Mouse (Mus musculus): Measurements from ENCODE around the gene Tdgf1. TPM values are rescaled to one million over a fixed set of nuclear protein-coding genes. Genes with fewer than 3 reads are reported as not detected.

Gene Tdgf1
- polyA plus RNA-seq, 1 experiment: not detected

DNA sequence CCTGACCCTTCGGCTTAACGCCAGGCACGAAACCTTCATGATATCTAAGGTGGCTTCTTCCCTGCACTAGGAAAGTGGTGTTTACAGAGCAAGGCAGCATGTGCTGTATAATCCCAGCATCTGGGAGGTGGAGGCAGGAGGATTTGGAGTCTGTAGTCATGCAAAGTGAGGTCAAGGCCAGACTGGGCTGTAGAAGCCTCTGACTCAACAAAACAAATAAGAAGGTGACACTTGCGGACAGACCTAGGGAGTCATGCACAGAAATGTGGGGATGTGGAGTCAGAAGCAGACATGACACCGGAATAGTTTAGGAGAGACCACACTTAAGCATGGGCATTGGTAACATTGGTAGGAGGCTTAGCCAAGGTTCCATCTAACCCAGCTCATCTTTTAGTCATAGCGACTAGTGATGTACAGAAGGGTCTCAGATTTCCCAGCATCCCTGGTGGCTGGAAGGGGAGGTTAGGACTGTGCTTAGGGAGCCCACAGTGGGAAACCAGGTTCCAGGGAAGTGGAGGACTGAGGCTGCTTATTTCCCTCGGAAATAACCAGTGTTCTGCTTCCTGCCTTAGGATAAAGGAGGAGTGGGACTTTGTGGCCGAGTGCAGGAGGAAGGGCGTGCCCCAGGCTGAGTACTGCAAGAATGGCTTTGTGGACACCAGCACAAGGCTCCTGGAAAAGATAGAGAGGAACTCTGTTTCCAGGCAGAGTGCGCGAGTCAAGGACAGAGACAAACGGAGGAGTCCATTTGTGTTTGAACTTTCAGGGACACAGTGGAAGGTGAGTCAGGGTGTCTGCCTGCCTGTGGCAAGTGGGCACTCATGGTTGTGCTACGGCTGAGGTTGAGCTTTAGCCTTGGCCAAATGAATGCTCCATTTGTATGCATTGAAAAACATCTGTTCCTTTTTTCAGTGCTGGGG is 14.5 kb upstream of the Tdgf1 start:
- Histone ChIP-seq H3K9me3 (ENCODE audit: control insufficient read depth, low read length) (no peaks in the 10 kb centered on the region), H3K4me1 (ENCODE audit: control insufficient read depth) (no peaks in the 10 kb centered on the region), H3K27me3 (ENCODE audit: control insufficient read depth) (no peaks in the 10 kb centered on the region), H3K36me3 (ENCODE audit: control insufficient read depth) (no peaks in the 10 kb centered on the region), H3K4me3 (replicated peaks) (no peak overlapping the region)
- no peak for TF ChIP-seq TAL1 (IDR thresholded peaks at IDR 0.05; ENCODE audit: low read length)
- TF ChIP-seq GATA1 (IDR thresholded peaks at IDR 0.05; ENCODE audit: low read length): no peak

DNA sequence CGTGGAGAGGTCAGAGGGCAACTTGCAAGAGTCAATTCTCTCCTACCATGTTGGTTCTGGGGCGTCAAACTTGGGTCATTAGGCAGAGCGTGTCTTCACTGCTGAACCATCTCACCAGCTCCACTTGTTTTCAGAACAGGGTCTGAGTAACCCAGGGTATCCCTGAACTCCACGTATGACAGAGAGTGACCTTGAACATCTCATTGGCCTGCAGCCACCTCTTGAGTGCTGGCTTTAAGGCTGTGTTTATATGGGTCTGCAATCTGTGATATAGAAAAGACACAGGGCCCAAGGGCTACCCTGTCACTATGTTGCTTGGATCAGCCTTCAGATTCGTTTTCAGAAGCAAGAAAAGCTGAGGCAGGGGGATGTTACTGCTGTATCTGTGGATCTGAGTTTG is 13.7 kb upstream of the Tdgf1 start:
- no peaks in the 10 kb centered on the region for H3K36me3 ChIP-seq (ENCODE audit: control insufficient read depth)
- H3K27me3 ChIP-seq (ENCODE audit: control insufficient read depth): peaks cover 5% of the 10 kb centered on the region
- no peak overlapping the region for H3K4me3 ChIP-seq (replicated peaks)
- no peak for TF ChIP-seq TAL1 (IDR thresholded peaks at IDR 0.05; ENCODE audit: low read length)
- no peak for TF ChIP-seq GATA1 (IDR thresholded peaks at IDR 0.05; ENCODE audit: low read length)
- no peaks in the 10 kb centered on the region for H3K9me3 ChIP-seq (ENCODE audit: control insufficient read depth, low read length)
- H3K4me1 ChIP-seq (ENCODE audit: control insufficient read depth): no peaks in the 10 kb centered on the region

DNA sequence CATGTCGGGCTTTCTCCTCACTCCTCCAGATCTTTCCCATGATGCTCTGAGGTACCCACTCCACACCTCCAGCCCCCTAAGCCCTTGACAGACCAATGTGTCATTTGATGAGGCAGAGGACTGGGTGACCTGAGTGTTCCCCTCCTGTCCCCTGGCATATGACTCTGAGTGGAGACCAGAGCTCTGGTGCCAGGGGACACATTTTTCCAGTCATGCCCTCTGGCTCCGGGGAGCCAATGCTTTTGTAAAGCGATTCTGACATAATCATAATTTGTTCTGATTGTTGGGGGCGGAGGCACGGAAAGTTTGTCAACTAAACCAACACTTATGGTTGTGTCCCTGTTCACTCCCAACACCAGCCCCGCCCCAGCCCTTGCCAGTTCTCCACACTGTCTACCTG is 10.0 kb upstream of the Tdgf1 start:
- Histone ChIP-seq H3K27me3 (ENCODE audit: control insufficient read depth) (peaks cover 20% of the 10 kb centered on the region), H3K4me3 (replicated peaks) (no peak overlapping the region), H3K36me3 (ENCODE audit: control insufficient read depth) (no peaks in the 10 kb centered on the region), H3K9me3 (ENCODE audit: control insufficient read depth, low read length) (no peaks in the 10 kb centered on the region), H3K4me1 (ENCODE audit: control insufficient read depth) (no peaks in the 10 kb centered on the region)
- TF ChIP-seq TAL1 (IDR thresholded peaks at IDR 0.05; ENCODE audit: low read length): no peak
- no peak for TF ChIP-seq GATA1 (IDR thresholded peaks at IDR 0.05; ENCODE audit: low read length)

DNA sequence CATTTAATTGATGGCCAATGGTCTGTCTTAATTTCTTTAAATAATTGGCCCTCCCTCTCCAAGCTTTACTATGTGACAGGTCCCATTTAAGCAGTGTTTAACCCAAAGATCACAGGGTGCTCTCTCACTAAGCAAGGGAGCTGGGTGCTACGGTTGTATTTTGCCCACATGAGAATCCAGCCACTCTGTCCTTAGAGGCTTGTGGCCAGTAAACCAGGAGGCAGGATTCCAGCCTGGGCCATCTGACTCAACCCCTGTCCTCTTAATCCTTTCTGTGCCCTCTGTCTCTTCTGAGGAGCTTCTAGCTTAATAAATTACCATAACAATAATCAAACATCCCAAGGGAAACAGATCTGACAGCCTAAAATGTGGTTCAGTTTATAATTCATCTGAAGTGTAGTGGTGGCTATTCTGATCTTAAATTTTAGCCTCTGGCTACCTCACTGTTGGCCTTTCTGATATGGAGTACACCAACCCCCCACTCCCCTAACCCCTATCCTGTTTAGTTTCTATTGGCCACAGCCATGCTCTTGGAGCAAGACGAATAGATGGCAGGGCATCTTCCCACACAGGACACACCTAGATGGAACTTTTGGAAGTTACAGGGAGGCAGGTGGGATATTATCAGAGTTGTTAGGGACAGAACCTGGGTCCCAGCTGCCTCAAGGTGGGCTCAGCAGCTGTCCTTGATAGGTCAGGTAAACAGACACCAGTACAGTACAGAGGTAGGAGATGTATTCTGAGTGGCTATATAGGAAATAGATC is 8.9 kb upstream of the Tdgf1 start:
- peaks cover 20% of the 10 kb centered on the region for H3K27me3 ChIP-seq (ENCODE audit: control insufficient read depth)
- no peaks in the 10 kb centered on the region for H3K36me3 ChIP-seq (ENCODE audit: control insufficient read depth)
- H3K4me1 ChIP-seq (ENCODE audit: control insufficient read depth): no peaks in the 10 kb centered on the region
- H3K4me3 ChIP-seq (replicated peaks): no peak overlapping the region
- TF ChIP-seq GATA1 (IDR thresholded peaks at IDR 0.05; ENCODE audit: low read length): no peak
- no peak for TF ChIP-seq TAL1 (IDR thresholded peaks at IDR 0.05; ENCODE audit: low read length)
- H3K9me3 ChIP-seq (ENCODE audit: control insufficient read depth, low read length): no peaks in the 10 kb centered on the region

DNA sequence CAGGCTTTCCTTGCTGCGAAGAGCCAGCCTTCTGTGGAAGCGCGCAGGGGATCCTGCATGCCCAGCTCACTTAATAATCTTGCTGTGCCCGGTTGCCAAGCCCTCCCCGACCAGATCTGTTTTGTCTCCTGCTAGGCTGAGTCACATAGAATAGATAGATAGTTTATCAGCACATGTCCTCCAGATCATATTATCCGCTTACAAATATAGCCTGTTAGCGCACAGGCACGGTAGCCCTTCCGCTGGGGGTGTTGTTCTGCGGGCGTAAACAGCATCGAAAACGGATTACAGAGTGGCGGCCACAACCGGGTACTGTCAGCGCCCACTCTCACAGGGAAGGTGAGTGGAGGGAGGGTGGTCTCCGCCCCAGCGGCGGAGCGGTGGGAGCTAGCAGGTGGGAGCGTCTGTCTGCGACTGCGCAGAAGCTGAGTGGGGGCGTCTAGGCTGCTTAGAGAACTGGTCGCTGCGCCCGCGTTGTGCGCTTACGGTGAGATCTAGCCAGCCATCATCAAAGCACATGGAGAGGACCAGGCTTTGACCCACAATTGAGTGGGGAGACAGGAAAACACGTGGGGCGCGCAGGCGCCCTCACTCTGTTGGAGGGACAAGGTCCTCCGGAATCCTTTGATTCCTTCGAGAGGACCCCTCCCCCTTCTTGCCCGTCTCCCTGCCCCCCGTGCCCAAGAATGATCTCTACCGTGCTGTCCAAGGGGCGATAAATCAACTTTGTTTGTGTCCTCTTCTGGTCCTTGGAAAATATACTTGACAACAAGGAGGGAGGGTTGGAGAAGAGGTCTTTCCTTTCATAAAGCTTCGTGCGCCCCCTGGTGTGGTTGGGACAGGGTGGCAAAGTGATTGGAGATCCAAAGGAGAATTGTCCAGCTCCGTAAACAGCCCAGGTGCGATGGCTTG is 7.8 kb upstream of the Tdgf1 start:
- no peak for TF ChIP-seq TAL1 (IDR thresholded peaks at IDR 0.05; ENCODE audit: low read length)
- TF ChIP-seq GATA1 (IDR thresholded peaks at IDR 0.05; ENCODE audit: low read length): no peak
- H3K4me3 ChIP-seq (replicated peaks): peak overlapping the region; percentile 48
- no peaks in the 10 kb centered on the region for H3K9me3 ChIP-seq (ENCODE audit: control insufficient read depth, low read length)
- no peaks in the 10 kb centered on the region for H3K4me1 ChIP-seq (ENCODE audit: control insufficient read depth)
- H3K27me3 ChIP-seq (ENCODE audit: control insufficient read depth): peaks cover 20% of the 10 kb centered on the region
- no peaks in the 10 kb centered on the region for H3K36me3 ChIP-seq (ENCODE audit: control insufficient read depth)

DNA sequence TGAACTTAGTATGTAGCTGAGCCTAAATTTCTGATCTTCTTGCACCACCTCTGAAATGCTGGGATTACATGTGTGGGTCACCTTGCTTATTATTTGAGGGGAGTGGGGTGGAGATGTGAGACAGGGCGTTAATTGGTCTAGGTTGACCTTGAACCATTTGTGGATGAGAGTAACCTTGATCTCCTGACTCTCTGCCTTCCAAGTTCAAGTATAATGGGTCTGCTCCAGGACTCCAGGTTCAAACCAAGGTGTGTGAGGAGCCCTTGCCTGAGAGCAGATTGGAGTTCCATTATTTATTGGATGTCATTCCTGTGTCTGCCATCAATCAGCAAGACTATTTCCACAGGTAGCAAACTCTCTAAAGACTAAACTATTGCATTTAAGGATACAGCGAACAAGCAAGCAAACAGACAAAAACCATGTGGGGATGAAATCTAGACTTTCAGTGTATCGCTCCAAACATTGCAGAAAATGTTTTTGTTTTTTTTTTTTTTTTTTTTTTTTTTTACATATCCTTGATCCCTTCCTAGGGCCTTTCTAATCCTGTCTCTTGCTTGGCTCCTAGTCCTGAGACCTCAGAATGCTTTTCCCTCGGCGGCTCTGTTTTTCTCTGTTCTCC is 7.1 kb upstream of the Tdgf1 start:
- Histone ChIP-seq H3K36me3 (ENCODE audit: control insufficient read depth) (no peaks in the 10 kb centered on the region), H3K4me3 (replicated peaks) (no peak overlapping the region), H3K4me1 (ENCODE audit: control insufficient read depth) (no peaks in the 10 kb centered on the region), H3K9me3 (ENCODE audit: control insufficient read depth, low read length) (no peaks in the 10 kb centered on the region), H3K27me3 (ENCODE audit: control insufficient read depth) (peaks cover 22% of the 10 kb centered on the region)
- TF ChIP-seq GATA1 (IDR thresholded peaks at IDR 0.05; ENCODE audit: low read length) (no peak), TAL1 (IDR thresholded peaks at IDR 0.05; ENCODE audit: low read length) (no peak)

DNA sequence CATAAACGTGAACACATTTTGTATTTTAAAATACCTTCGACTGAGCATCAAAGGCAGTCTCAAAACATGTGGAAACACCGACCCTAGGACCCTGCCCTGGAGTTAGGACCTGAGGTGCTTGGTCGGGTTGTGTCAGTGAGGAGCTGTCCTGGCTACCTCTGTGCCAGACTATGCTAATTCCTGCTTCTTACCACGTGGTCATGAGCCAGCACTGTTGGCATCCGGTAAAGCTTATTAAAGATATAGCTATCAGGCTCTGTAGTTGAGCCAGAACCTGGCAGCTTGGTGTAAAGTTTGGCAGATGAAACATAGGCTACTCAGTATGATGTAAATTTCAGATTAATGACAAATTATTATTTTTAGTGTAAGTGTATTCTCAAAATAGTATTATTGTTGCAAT is 6.4 kb upstream of the Tdgf1 start:
- Histone ChIP-seq H3K36me3 (ENCODE audit: control insufficient read depth) (no peaks in the 10 kb centered on the region), H3K9me3 (ENCODE audit: control insufficient read depth, low read length) (no peaks in the 10 kb centered on the region), H3K27me3 (ENCODE audit: control insufficient read depth) (peaks cover 28% of the 10 kb centered on the region), H3K4me3 (replicated peaks) (no peak overlapping the region), H3K4me1 (ENCODE audit: control insufficient read depth) (no peaks in the 10 kb centered on the region)
- TF ChIP-seq GATA1 (IDR thresholded peaks at IDR 0.05; ENCODE audit: low read length): no peak
- TF ChIP-seq TAL1 (IDR thresholded peaks at IDR 0.05; ENCODE audit: low read length): no peak

DNA sequence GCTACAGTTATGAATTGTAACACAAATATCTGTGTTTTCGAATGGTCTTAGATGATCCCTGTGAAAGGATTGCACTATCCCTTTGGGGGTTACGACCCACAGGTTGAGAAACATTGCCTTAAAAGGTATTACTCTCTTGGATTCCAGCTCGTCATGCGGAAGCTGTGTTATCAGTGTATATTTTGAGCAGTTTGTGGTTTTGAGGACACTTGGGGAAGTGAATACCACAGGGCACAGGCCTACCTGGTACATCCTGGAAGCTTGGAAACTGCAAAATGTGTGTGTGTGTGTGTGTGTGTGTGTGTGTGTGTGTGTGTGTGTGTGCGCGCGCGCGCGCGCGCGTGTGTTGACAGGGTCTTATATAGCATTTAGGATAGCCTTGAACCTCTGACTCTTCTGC is 5.9 kb upstream of the Tdgf1 start:
- Histone ChIP-seq H3K4me3 (replicated peaks) (no peak overlapping the region), H3K36me3 (ENCODE audit: control insufficient read depth) (no peaks in the 10 kb centered on the region), H3K9me3 (ENCODE audit: control insufficient read depth, low read length) (no peaks in the 10 kb centered on the region)

More for the DNA sequence above, 5.9 kb upstream of the Tdgf1 start:
- TF ChIP-seq GATA1 (IDR thresholded peaks at IDR 0.05; ENCODE audit: low read length) (no peak), TAL1 (IDR thresholded peaks at IDR 0.05; ENCODE audit: low read length) (no peak)
- Histone ChIP-seq H3K27me3 (ENCODE audit: control insufficient read depth) (peaks cover 33% of the 10 kb centered on the region), H3K4me1 (ENCODE audit: control insufficient read depth) (no peaks in the 10 kb centered on the region)
